Mouse (Mus musculus): ENCODE results near the gene Ttl. TPM values are rescaled to one million over a fixed set of nuclear protein-coding genes. Genes with fewer than 3 reads are reported as not detected.

Gene Ttl
- polyA plus RNA-seq, 1 experiment = 0.32 TPM

- TF ChIP-seq GATA1 (IDR thresholded peaks at IDR 0.05; ENCODE audit: borderline replicate concordance, low read length) (no peak), FLI1 (IDR thresholded peaks at IDR 0.05; ENCODE audit: low read length) (no peak)
- Histone ChIP-seq H3K9me3 (no peaks in the 10 kb centered on the region), H3K27me3 (replicated peaks) (peaks cover 18% of the 10 kb centered on the region), H3K4me3 (replicated peaks) (no peak within 1 kb of the TSS), H3K36me3 (replicated peaks; ENCODE audit: low read length) (no peaks in the 10 kb centered on the region), H3K4me1 (no peaks in the 10 kb centered on the region)
Observed at GRCm38 (mm10) chr2:129047811-129048210, 17.9 kb upstream of the Ttl start, which contains the start of gene Vinac1. Vinac1 (minus strand) TSS chr2:129048172.

GRCm38 (mm10) chr2:129052451-129052983 lies 13.2 kb upstream of the Ttl start:
- no peaks in the 10 kb centered on the region; the same call in 1 of the 2 replicates for H3K4me1 ChIP-seq
- H3K9me3 ChIP-seq = peaks cover 12% of the 10 kb centered on the region
- no peak for TF ChIP-seq FLI1 (IDR thresholded peaks at IDR 0.05; ENCODE audit: low read length)
- TF ChIP-seq GATA1 (IDR thresholded peaks at IDR 0.05; ENCODE audit: borderline replicate concordance, low read length) = no peak
- H3K4me3 ChIP-seq (replicated peaks) = no peak overlapping the region
- H3K27me3 ChIP-seq (replicated peaks) = peaks cover 19% of the 10 kb centered on the region
- H3K36me3 ChIP-seq (replicated peaks; ENCODE audit: low read length) = no peaks in the 10 kb centered on the region

DNA sequence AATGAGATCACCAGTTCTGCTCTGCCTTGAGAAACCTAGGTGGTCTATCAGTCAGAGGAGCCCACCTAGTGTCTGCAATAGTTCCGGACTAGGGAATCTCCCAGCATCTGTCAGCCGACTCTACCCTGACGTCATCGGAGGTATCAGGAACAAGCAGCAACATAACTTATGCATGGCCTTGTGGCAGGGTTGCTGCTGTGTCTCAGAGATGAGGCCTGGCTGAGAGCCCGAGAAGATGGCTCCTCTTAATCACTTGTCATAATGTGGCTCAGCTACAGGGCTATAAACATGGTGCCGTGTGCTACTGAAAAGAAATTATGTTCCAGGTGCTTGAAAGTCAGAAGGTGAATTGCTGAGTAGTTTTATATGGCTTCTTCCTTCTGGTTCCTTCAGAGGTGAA lies 10.0 kb upstream of the Ttl start:
- H3K27me3 ChIP-seq (replicated peaks) = peaks cover 18% of the 10 kb centered on the region
- peaks cover 17% of the 10 kb centered on the region for H3K9me3 ChIP-seq
- H3K4me3 ChIP-seq (replicated peaks) = no peak overlapping the region
- no peaks in the 10 kb centered on the region for H3K36me3 ChIP-seq (replicated peaks; ENCODE audit: low read length)
- peaks cover 6% of the 10 kb centered on the region for H3K4me1 ChIP-seq
- TF ChIP-seq FLI1 (IDR thresholded peaks at IDR 0.05; ENCODE audit: low read length) (no peak), GATA1 (IDR thresholded peaks at IDR 0.05; ENCODE audit: borderline replicate concordance, low read length) (no peak)

DNA sequence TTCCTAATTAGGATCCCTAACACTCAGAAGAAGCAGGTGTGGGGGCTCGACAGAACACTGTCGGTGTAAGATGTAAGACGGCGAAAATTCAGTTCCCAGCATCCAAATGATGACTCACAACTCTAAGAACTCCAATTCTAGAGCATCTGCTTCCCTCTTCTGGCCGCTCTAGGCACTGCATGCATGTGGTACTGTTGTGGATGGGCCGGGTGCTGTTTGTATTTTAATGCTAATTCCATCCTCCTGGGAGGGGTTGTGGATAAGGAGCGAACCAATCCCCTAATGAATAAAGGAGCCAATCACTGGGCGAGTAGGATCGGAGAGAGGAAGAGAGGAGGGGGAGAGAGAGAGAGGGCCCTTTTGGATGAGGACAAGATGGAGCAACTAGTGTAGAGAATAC lies 9.1 kb upstream of the Ttl start:
- no peak for TF ChIP-seq GATA1 (IDR thresholded peaks at IDR 0.05; ENCODE audit: borderline replicate concordance, low read length)
- no peak for TF ChIP-seq FLI1 (IDR thresholded peaks at IDR 0.05; ENCODE audit: low read length)
- H3K4me3 ChIP-seq (replicated peaks) = no peak overlapping the region
- peaks cover 19% of the 10 kb centered on the region for H3K27me3 ChIP-seq (replicated peaks)
- peaks cover 17% of the 10 kb centered on the region for H3K9me3 ChIP-seq
- no peaks in the 10 kb centered on the region for H3K36me3 ChIP-seq (replicated peaks; ENCODE audit: low read length)
- peaks cover 6% of the 10 kb centered on the region for H3K4me1 ChIP-seq

- Histone ChIP-seq H3K27me3 (replicated peaks) (peaks cover 19% of the 10 kb centered on the region), H3K4me3 (replicated peaks) (no peak overlapping the region)
- TF ChIP-seq GATA1 (IDR thresholded peaks at IDR 0.05; ENCODE audit: borderline replicate concordance, low read length) = no peak
- TF ChIP-seq FLI1 (IDR thresholded peaks at IDR 0.05; ENCODE audit: low read length) = no peak
Observed at GRCm38 (mm10) chr2:129057256-129057655, 8.5 kb upstream of the Ttl start.

DNA sequence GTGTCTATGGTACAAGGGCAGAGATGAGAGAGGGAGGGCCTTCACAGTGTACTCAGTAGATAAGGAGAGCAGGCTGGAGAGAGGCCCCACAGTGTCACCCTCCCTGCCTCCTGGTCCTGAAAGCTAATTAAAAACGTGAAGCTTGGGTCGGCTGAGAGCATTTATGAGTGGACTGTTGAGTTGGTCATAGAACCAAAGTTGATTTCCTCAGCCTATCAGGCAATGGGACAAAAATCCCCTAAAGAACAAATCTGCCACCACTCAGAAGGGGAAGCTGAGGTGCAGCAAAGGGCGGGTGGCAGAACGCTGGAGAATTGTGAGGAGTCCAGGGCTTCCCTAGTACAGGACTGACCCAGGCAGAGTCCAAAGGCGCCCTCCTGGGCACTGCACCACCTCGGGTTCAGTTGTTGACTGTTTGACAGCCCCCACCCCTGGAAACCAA lies 7.8 kb upstream of the Ttl start:
- no peak for TF ChIP-seq FLI1 (IDR thresholded peaks at IDR 0.05; ENCODE audit: low read length)
- TF ChIP-seq GATA1 (IDR thresholded peaks at IDR 0.05; ENCODE audit: borderline replicate concordance, low read length) = no peak
- H3K4me3 ChIP-seq (replicated peaks) = no peak overlapping the region

More at GRCm38 (mm10) chr2:129057256-129057655, 8.5 kb upstream of the Ttl start:
- no peaks in the 10 kb centered on the region for H3K36me3 ChIP-seq (replicated peaks; ENCODE audit: low read length)
- H3K9me3 ChIP-seq = peaks cover 17% of the 10 kb centered on the region
- H3K4me1 ChIP-seq = peaks cover 6% of the 10 kb centered on the region

DNA sequence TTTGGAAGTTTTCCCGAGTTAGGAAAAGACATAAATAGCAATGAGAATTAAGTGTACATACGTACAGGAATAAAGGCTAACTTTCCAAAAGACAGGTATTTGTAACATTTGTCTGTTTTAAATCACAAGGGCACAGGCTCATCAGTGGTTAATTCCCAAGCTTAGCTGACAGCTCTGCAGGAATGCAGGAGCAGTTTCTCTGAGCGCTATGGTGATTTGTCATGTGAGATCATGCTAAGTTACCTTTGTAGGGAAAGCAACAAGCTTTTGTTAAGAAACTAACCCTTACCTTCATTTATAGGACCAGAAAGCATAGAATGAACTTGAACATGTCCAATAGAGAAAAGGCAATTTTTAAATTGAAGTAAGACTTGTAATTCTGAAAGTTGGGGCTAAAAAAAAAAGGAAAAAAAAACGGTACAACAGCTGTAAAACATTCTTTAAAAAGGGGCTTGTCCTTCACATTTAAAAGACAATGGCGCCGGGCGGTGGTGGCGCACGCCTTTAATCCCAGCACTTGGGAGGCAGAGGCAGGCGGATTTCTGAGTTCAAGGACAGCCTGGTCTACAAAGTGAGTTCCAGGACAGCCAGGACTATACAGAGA lies 4.2 kb upstream of the Ttl start:
- no peaks in the 10 kb centered on the region for H3K36me3 ChIP-seq (replicated peaks; ENCODE audit: low read length)
- H3K27me3 ChIP-seq (replicated peaks) = peaks cover 25% of the 10 kb centered on the region
- no peak overlapping the region for H3K4me3 ChIP-seq (replicated peaks)
- TF ChIP-seq FLI1 (IDR thresholded peaks at IDR 0.05; ENCODE audit: low read length) (no peak), GATA1 (IDR thresholded peaks at IDR 0.05; ENCODE audit: borderline replicate concordance, low read length) (no peak)
- peaks cover 7% of the 10 kb centered on the region for H3K9me3 ChIP-seq
- peaks cover 19% of the 10 kb centered on the region for H3K4me1 ChIP-seq

More for the DNA sequence above, 7.8 kb upstream of the Ttl start:
- Histone ChIP-seq H3K36me3 (replicated peaks; ENCODE audit: low read length) (no peaks in the 10 kb centered on the region), H3K27me3 (replicated peaks) (peaks cover 19% of the 10 kb centered on the region), H3K4me1 (peaks cover 6% of the 10 kb centered on the region), H3K9me3 (peaks cover 17% of the 10 kb centered on the region)

DNA sequence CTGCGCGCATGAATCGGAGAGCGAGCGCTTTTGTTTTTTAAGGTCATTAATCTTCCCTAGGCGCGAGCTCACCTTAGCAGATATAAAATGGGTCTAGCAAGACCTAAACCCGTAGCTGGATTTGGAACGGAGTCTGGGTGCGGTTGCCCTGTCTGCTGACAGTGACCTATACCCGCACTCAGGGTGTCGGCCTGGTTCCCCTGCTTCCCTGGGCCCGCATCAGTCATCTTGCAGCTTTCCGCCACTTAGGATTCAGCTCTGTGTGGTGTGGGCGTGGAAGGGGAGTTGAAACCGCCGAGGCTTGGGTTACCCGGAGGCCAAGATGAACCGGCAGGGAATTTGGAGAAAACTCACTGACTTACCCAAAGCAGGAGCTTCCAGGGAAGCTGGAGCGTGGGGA lies 584 bp downstream of the Ttl start:
- Histone ChIP-seq H3K4me1 (peaks cover 21% of the 10 kb centered on the region), H3K9me3 (no peaks in the 10 kb centered on the region), H3K27me3 (replicated peaks) (peaks cover 29% of the 10 kb centered on the region), H3K4me3 (replicated peaks) (peak overlapping the region; percentile 98), H3K36me3 (replicated peaks; ENCODE audit: low read length) (no peaks in the 10 kb centered on the region)
- TF ChIP-seq GATA1 (IDR thresholded peaks at IDR 0.05; ENCODE audit: borderline replicate concordance, low read length) = no peak
- TF ChIP-seq FLI1 (IDR thresholded peaks at IDR 0.05; ENCODE audit: low read length) = no peak

- Histone ChIP-seq H3K27me3 (replicated peaks) (peaks cover 20% of the 10 kb centered on the region), H3K9me3 (no peaks in the 10 kb centered on the region), H3K4me3 (replicated peaks) (no peak overlapping the region), H3K4me1 (peaks cover 20% of the 10 kb centered on the region), H3K36me3 (replicated peaks; ENCODE audit: low read length) (no peaks in the 10 kb centered on the region)
- TF ChIP-seq FLI1 (IDR thresholded peaks at IDR 0.05; ENCODE audit: low read length) = no peak
- no peak for TF ChIP-seq GATA1 (IDR thresholded peaks at IDR 0.05; ENCODE audit: borderline replicate concordance, low read length)
Observed at GRCm38 (mm10) chr2:129070296-129070695, 4.6 kb downstream of the Ttl start.

DNA sequence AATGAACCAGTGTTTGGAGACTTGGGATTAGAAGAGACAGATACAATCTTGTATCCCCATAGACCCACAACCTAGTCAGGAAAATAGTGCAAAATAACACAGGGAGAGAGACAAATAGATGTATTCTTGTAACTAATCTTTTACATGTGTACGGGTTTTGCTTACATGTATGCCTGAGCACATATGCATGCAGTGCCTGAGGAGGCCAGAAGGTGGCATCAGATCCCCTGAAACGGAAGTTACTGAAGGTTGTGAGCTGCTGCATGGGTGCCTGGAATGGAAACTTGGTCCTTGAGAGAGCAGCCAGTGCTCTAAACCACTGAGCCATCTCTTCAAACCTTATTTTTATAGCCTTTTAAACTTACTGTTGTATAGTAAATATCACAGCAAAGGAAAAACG lies 12.6 kb downstream of the Ttl start:
- Histone ChIP-seq H3K9me3 (peaks cover 6% of the 10 kb centered on the region), H3K4me1 (peaks cover 12% of the 10 kb centered on the region; the same call in 1 of the 2 replicates), H3K36me3 (replicated peaks; ENCODE audit: low read length) (peaks cover 19% of the 10 kb centered on the region), H3K27me3 (replicated peaks) (no peaks in the 10 kb centered on the region), H3K4me3 (replicated peaks) (no peak overlapping the region)
- TF ChIP-seq FLI1 (IDR thresholded peaks at IDR 0.05; ENCODE audit: low read length) (no peak), GATA1 (IDR thresholded peaks at IDR 0.05; ENCODE audit: borderline replicate concordance, low read length) (no peak)
